Mouse (Mus musculus): Measurements from ENCODE around the gene Hsf2bp. TPM values are rescaled to one million over a fixed set of nuclear protein-coding genes. Genes with fewer than 3 reads are reported as not detected.

The Hsf2bp gene
- polyA plus RNA-seq, 1 experiment from 2014 or later = 0.52 TPM

DNA sequence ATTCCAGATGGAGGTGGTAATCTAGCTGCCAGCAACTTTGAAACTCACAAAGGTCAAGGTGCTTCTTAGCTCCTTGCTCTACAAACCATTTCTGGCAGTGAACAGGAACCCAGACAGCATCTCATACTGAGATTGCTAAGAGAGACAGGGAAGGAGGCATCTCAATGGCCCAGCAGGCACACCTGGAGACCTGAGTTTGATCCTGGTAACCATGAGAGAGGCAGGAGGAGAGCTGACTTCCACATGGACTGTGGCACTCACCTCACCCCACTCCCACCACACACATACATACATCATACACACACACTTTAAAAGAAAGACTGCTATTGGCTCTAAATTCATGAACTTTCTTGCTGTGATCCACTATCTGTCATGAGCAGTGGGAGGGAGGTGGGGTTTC is 59.0 kb downstream of the Hsf2bp start:
- Histone ChIP-seq H3K9me3 (ENCODE audit: control insufficient read depth, low read length) (no peaks in the 10 kb centered on the region), H3K4me2 (replicated peaks; ENCODE audit: low read depth) (no peak overlapping the region), H3K9ac (ENCODE audit: low read length) (no peak overlapping the region), H3K36me3 (ENCODE audit: control insufficient read depth, insufficient read depth, low read length) (no peaks in the 10 kb centered on the region), H3K27me3 (ENCODE audit: control insufficient read depth, insufficient read depth, low read length) (no peaks in the 10 kb centered on the region), H3K4me3 (ENCODE audit: low read depth, low read length) (no peak overlapping the region), H3K4me1 (replicated peaks; ENCODE audit: control insufficient read depth, insufficient read depth) (no peaks in the 10 kb centered on the region), H3K27ac (replicated peaks) (no peak overlapping the region)
- DNase-seq (ENCODE audit: low spot score) (no peak), ATAC-seq (ENCODE audit: low FRiP score, low TSS enrichment) (no peak)
- TF ChIP-seq CTCF (IDR thresholded peaks at IDR 0.05; ENCODE audit: low read depth) (no peak), EP300 (optimal IDR thresholded peaks at IDR 0.05) (no peak)

DNA sequence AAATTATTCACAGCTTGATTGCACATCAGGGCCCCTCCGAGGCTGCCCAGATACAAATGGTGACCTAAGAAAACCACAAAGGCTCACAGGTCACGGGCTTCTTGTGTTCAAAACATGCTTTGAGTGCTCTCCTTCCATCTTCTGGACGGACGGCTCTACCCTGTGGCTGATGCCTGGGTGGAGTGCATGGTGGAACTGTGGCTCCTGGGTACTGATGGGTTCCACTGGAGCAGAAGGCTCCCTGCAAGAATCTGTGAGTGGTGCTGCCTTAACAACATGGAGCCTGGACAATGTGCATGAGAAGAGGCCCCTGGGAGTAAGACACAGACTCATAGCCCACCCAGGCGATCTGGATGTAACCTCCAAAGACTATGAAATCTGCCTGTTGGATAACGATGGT is 59.6 kb downstream of the Hsf2bp start:
- Histone ChIP-seq H3K4me1 (replicated peaks; ENCODE audit: control insufficient read depth, insufficient read depth) (no peaks in the 10 kb centered on the region), H3K4me3 (ENCODE audit: low read depth, low read length) (no peak overlapping the region), H3K27ac (replicated peaks) (no peak overlapping the region), H3K36me3 (ENCODE audit: control insufficient read depth, insufficient read depth, low read length) (no peaks in the 10 kb centered on the region), H3K27me3 (ENCODE audit: control insufficient read depth, insufficient read depth, low read length) (no peaks in the 10 kb centered on the region), H3K4me2 (replicated peaks; ENCODE audit: low read depth) (no peak overlapping the region), H3K9me3 (ENCODE audit: control insufficient read depth, low read length) (no peaks in the 10 kb centered on the region), H3K9ac (ENCODE audit: low read length) (no peak overlapping the region)
- no peak for DNase-seq (ENCODE audit: low spot score)
- 81% methylated on average over 6 of the region's 6 CpGs for WGBS
- TF ChIP-seq CTCF (IDR thresholded peaks at IDR 0.05; ENCODE audit: low read depth) = no peak
- TF ChIP-seq EP300 (optimal IDR thresholded peaks at IDR 0.05) = no peak
- no peak for ATAC-seq (ENCODE audit: low FRiP score, low TSS enrichment)

DNA sequence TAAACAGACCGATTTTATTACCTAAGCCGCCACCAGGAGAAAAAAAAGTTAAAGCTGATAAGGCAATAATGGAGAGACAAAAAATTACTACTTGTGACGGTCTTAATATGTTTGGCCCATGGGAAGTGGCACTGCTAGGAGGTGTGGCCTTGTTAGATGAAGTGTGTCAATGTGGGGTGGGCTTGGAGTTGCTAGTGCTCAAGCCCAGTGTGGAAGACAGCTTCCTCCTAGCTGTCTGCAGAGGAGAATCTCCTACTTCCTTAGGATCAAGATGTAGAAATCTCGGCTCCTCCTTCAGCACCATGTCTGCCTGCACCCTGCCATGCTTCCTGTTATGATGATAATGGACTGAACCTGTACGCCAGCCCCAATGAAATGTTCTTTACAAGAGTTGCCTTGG is 61.5 kb downstream of the Hsf2bp start:
- Histone ChIP-seq H3K36me3 (ENCODE audit: control insufficient read depth, insufficient read depth, low read length) (no peaks in the 10 kb centered on the region), H3K9me3 (ENCODE audit: control insufficient read depth, low read length) (no peaks in the 10 kb centered on the region), H3K4me1 (replicated peaks; ENCODE audit: control insufficient read depth, insufficient read depth) (no peaks in the 10 kb centered on the region), H3K27ac (replicated peaks) (no peak overlapping the region), H3K4me2 (replicated peaks; ENCODE audit: low read depth) (no peak overlapping the region), H3K27me3 (ENCODE audit: control insufficient read depth, insufficient read depth, low read length) (no peaks in the 10 kb centered on the region), H3K9ac (ENCODE audit: low read length) (no peak overlapping the region), H3K4me3 (ENCODE audit: low read depth, low read length) (no peak overlapping the region)
- DNase-seq (ENCODE audit: low spot score) (no peak), ATAC-seq (ENCODE audit: low FRiP score, low TSS enrichment) (no peak)
- TF ChIP-seq EP300 (optimal IDR thresholded peaks at IDR 0.05) (no peak), CTCF (IDR thresholded peaks at IDR 0.05; ENCODE audit: low read depth) (no peak)
- 69% methylated on average over 5 of the region's 5 CpGs for WGBS

DNA sequence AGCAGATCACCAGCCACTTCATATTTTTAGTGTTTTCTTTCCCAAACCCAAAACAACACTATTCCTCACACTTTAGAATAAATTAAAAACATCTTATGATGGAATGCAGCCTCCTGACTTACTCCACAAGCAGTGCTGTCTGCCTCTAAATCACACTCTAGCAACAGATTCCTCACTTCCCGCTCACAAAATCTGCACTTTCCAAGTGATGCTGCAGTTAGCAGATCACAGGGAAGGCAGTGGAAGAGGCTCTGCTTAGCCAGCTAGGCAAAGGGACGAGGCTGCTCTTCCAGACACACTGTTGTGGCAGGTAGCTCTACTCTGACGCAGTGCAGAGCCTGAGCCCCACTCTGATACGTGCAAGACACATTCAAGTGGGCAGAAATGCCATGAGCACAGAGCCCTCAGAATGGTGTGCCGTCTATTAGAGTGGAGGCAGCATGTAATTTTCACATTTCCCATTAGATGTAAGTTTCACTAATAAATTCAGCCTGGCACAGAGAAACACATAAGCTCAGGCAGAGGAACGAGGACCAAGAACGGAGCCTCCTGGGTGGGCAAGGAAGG is 62.4 kb downstream of the Hsf2bp start:
- Histone ChIP-seq H3K9ac (ENCODE audit: low read length) (no peak overlapping the region), H3K4me1 (replicated peaks; ENCODE audit: control insufficient read depth, insufficient read depth) (no peaks in the 10 kb centered on the region), H3K4me3 (ENCODE audit: low read depth, low read length) (no peak overlapping the region), H3K36me3 (ENCODE audit: control insufficient read depth, insufficient read depth, low read length) (no peaks in the 10 kb centered on the region), H3K27me3 (ENCODE audit: control insufficient read depth, insufficient read depth, low read length) (no peaks in the 10 kb centered on the region), H3K9me3 (ENCODE audit: control insufficient read depth, low read length) (no peaks in the 10 kb centered on the region), H3K4me2 (replicated peaks; ENCODE audit: low read depth) (no peak overlapping the region), H3K27ac (replicated peaks) (no peak overlapping the region)
- no peak for TF ChIP-seq CTCF (IDR thresholded peaks at IDR 0.05; ENCODE audit: low read depth)
- no peak for TF ChIP-seq EP300 (optimal IDR thresholded peaks at IDR 0.05)
- ATAC-seq (ENCODE audit: low FRiP score, low TSS enrichment) (no peak), DNase-seq (ENCODE audit: low spot score) (no peak)
- 74% methylated on average over 7 of the region's 7 CpGs for WGBS

DNA sequence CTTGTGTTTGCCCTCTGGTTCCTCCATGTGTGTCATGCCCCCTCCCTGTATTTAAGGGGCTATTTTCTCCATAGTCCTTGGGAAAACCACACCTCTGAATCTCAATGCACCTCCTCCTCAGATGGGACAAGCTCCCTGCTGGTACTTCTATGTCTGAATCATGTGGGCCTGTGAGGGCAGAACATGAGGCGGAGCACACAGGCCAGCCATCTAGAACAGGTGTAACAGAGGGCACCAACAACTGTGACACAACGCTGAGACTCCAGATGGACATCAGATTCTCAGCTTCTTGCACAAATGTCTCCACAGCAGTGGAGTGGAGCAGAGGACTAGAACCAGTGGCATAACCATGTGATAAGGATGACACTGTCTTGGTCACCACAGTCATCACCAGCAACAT is 65.3 kb downstream of the Hsf2bp start:
- WGBS = 87% methylated on average over 2 of the region's 2 CpGs
- DNase-seq (ENCODE audit: low spot score) (no peak), ATAC-seq (ENCODE audit: low FRiP score, low TSS enrichment) (no peak)

DNA sequence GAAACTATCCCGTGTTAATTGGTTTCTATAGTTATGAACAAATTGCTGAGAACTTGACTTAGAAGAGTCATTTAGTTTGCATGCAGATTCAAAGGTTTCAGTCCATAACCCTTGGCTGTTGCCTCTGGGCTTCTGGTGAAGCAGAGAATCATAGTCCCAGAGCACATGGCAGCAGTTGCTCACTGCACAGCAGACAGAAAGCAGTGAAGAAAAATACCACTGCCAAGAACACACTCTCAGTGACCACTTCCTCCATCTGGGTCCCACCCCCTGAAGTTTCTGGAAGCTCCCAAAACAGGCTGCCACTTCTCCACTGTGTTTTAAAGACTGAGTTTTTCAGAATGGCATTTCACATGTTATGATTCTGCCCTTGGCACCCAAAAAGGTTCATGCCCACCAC is 67.3 kb downstream of the Hsf2bp start:
- no peaks in the 10 kb centered on the region for H3K36me3 ChIP-seq (ENCODE audit: control insufficient read depth, insufficient read depth, low read length)
- DNase-seq (ENCODE audit: low spot score) (no peak), ATAC-seq (ENCODE audit: low FRiP score, low TSS enrichment) (no peak)
- H3K4me3 ChIP-seq (ENCODE audit: low read depth, low read length) = no peak overlapping the region
- H3K4me2 ChIP-seq (replicated peaks; ENCODE audit: low read depth) = no peak overlapping the region
- WGBS = 89% methylated on average over 1 of the region's 1 CpGs
- H3K4me1 ChIP-seq (replicated peaks; ENCODE audit: control insufficient read depth, insufficient read depth) = no peaks in the 10 kb centered on the region
- H3K9ac ChIP-seq (ENCODE audit: low read length) = no peak overlapping the region
- TF ChIP-seq EP300 (optimal IDR thresholded peaks at IDR 0.05) (no peak), CTCF (IDR thresholded peaks at IDR 0.05; ENCODE audit: low read depth) (no peak)
- H3K27me3 ChIP-seq (ENCODE audit: control insufficient read depth, insufficient read depth, low read length) = no peaks in the 10 kb centered on the region
- no peaks in the 10 kb centered on the region for H3K9me3 ChIP-seq (ENCODE audit: control insufficient read depth, low read length)
- H3K27ac ChIP-seq (replicated peaks) = no peak overlapping the region

More for the DNA sequence above, 65.3 kb downstream of the Hsf2bp start:
- no peak overlapping the region for H3K27ac ChIP-seq (replicated peaks)
- H3K9me3 ChIP-seq (ENCODE audit: control insufficient read depth, low read length) = no peaks in the 10 kb centered on the region
- H3K27me3 ChIP-seq (ENCODE audit: control insufficient read depth, insufficient read depth, low read length) = no peaks in the 10 kb centered on the region
- no peak overlapping the region for H3K9ac ChIP-seq (ENCODE audit: low read length)
- no peaks in the 10 kb centered on the region for H3K4me1 ChIP-seq (replicated peaks; ENCODE audit: control insufficient read depth, insufficient read depth)
- H3K4me2 ChIP-seq (replicated peaks; ENCODE audit: low read depth) = no peak overlapping the region
- no peak overlapping the region for H3K4me3 ChIP-seq (ENCODE audit: low read depth, low read length)
- no peak for TF ChIP-seq CTCF (IDR thresholded peaks at IDR 0.05; ENCODE audit: low read depth)
- TF ChIP-seq EP300 (optimal IDR thresholded peaks at IDR 0.05) = no peak
- no peaks in the 10 kb centered on the region for H3K36me3 ChIP-seq (ENCODE audit: control insufficient read depth, insufficient read depth, low read length)

Measured in stomach, postnatal 0 days (tissue).